Mouse (Mus musculus) neural tube, embryonic 13.5 days (tissue): ENCODE data around the gene Ikbke. TPM values are rescaled to one million over a fixed set of nuclear protein-coding genes. Genes with fewer than 3 reads are reported as not detected.

ENCODE experiments used
- ATAC-seq: fragments of 200-750 bp; cut with Nextera tagmentation; 2 replicates; pipeline ENCODE4 v1.8.0; 2017; ENCODE audit warnings: low read depth, mild to moderate bottlenecking, moderate TSS enrichment, moderate library complexity
- H3K27ac ChIP-seq: fragments of 300-500 bp; sonication (generic); replicated peaks from 2 replicates; pipeline ENCODE4 v1.5.1; 2015; ENCODE audit warnings: moderate library complexity, mild to moderate bottlenecking, inconsistent platforms
- H3K27me3 ChIP-seq: fragments of 300-500 bp; sonication (generic); 2 replicates; pipeline ENCODE4 v1.6.1; 2015; ENCODE audit warnings: mild to moderate bottlenecking, inconsistent platforms
- H3K36me3 ChIP-seq: fragments of 300-500 bp; sonication (generic); 2 replicates; pipeline ENCODE4 v1.6.1; 2015; ENCODE audit warnings: mild to moderate bottlenecking, inconsistent platforms
- H3K4me1 ChIP-seq: fragments of 300-500 bp; sonication (generic); replicated peaks from 2 replicates; pipeline ENCODE4 v1.6.1; 2015; ENCODE audit warnings: inconsistent platforms
- H3K4me2 ChIP-seq: fragments of 300-500 bp; sonication (generic); 2 replicates; pipeline ENCODE4 v1.6.1; 2015; ENCODE audit warnings: inconsistent platforms, mild to moderate bottlenecking, moderate library complexity
- H3K4me3 ChIP-seq: fragments of 300-500 bp; sonication (generic); 2 replicates; pipeline ENCODE4 v1.5.1; 2015; ENCODE audit warnings: mild to moderate bottlenecking, inconsistent platforms
- H3K9ac ChIP-seq: fragments of 300-500 bp; sonication (generic); 2 replicates; pipeline ENCODE4 v1.6.1; 2015; ENCODE audit warnings: moderate library complexity, mild to moderate bottlenecking, inconsistent platforms
- H3K9me3 ChIP-seq: fragments of 300-500 bp; sonication (generic); 2 replicates; pipeline ENCODE4 v1.6.1; 2016; ENCODE audit warnings: inconsistent platforms
- WGBS: fragments of 180-500 bp; shearing (Covaris S2); methylation state at CpG from one replicate; pipeline ENCODE4 v1.1.7; 2015; 5-methylcytosine and 5-hydroxymethylcytosine counted together
- polyA plus RNA-seq: library from polyadenylated mRNA; unstranded; fragments of >200 nt; fragmentation: Nextera tagmentation; extraction: Ambion mirVana; gene quantifications from 2 replicates; pipeline ENCODE4 v1.2.1, GENCODE M21; 2015

The Ikbke gene
- polyA plus RNA-seq, 1 experiment from 2014 or later: 0.91 TPM

- no peak overlapping the region for H3K9ac ChIP-seq
- WGBS: 84% methylated on average over 8 of the region's 8 CpGs
- no peak overlapping the region for H3K4me2 ChIP-seq
- H3K9me3 ChIP-seq: no peaks in the 10 kb centered on the region
- H3K4me3 ChIP-seq: no peak overlapping the region
- no peak overlapping the region for H3K27ac ChIP-seq
- no peaks in the 10 kb centered on the region for H3K27me3 ChIP-seq
- H3K4me1 ChIP-seq: no peaks in the 10 kb centered on the region
- no peak for ATAC-seq
- no peaks in the 10 kb centered on the region for H3K36me3 ChIP-seq
These were observed 74.9 kb downstream of the Ikbke start for GRCm38 (mm10) chr1:131204461-131204860.

Other genes with a start within 250 kb of the Ikbke start
- gene Mapkapk2, start 181.8 kb downstream of the Ikbke start, polyA plus RNA-seq: 22.3 and 22.7 TPM in 2 replicates
- 12.8 and 17.3 TPM in 2 replicates for gene Dyrk3, start 141.3 kb downstream of the Ikbke start, polyA plus RNA-seq
- 47.9 and 50.4 TPM in 2 replicates for gene Eif2d, start 126.4 kb downstream of the Ikbke start, polyA plus RNA-seq
- gene Rassf5, start 34.3 kb downstream of the Ikbke start, polyA plus RNA-seq: 2.6 and 3.4 TPM in 2 replicates
- 13.4 and 18.4 TPM in 2 replicates for gene Srgap2, start 247.7 kb upstream of the Ikbke start, polyA plus RNA-seq
- 0.84 and 1.7 TPM in 2 replicates for gene Fam72a, start 248.3 kb upstream of the Ikbke start, polyA plus RNA-seq